Mouse (Mus musculus) liver, adult 2 months (tissue): ENCODE data around the gene Akap10. TPM values are rescaled to one million over a fixed set of nuclear protein-coding genes. Genes with fewer than 3 reads are reported as not detected.
A peak's percentile ranks its signal among the peaks of the same experiment; 100 is the strongest.

Experiments used
- DNase-seq: peaks from one replicate; pipeline ENCODE4 v3.0.0-alpha.2; 2011; ENCODE audit warnings: low read depth, low spot score; ENCODE audit errors: extremely low read depth
- H3K27ac ChIP-seq: fragments of 200-500 bp; replicated peaks from 2 replicates; pipeline ENCODE4 v1.5.1; 2012; ENCODE audit warnings: low read depth, mild to moderate bottlenecking, control low read depth, inconsistent platforms, low read length; ENCODE audit not compliant: insufficient read depth
- H3K27me3 ChIP-seq: fragments of 200-500 bp; 2 replicates; pipeline ENCODE4 v1.6.1; 2012; ENCODE audit warnings: mild to moderate bottlenecking, moderate library complexity, low read length, inconsistent platforms; ENCODE audit not compliant: control insufficient read depth, insufficient read depth
- H3K36me3 ChIP-seq: fragments of 200-500 bp; 2 replicates; pipeline ENCODE4 v1.6.1; 2012; ENCODE audit warnings: low read length, inconsistent platforms; ENCODE audit not compliant: control insufficient read depth, insufficient read depth
- H3K4me1 ChIP-seq: fragments of 200-500 bp; 2 replicates; pipeline ENCODE4 v1.6.1; 2011; ENCODE audit warnings: low read length; ENCODE audit not compliant: control insufficient read depth, insufficient read depth
- H3K4me3 ChIP-seq: fragments of 200-500 bp; 2 replicates; pipeline ENCODE4 v1.5.1; 2011; ENCODE audit warnings: low read depth, mild to moderate bottlenecking, control low read depth, low read length, moderate library complexity; ENCODE audit not compliant: insufficient read depth
- H3K79me2 ChIP-seq: fragments of 200-500 bp; 2 replicates; pipeline ENCODE4 v1.6.1; 2012; ENCODE audit warnings: inconsistent platforms, mild to moderate bottlenecking, low read length, moderate library complexity; ENCODE audit not compliant: control insufficient read depth, insufficient read depth
- H3K9ac ChIP-seq: fragments of 200-500 bp; 2 replicates; pipeline ENCODE4 v1.6.1; 2012; ENCODE audit warnings: low read depth, mild to moderate bottlenecking, control low read depth, inconsistent platforms, low read length
- CTCF ChIP-seq: fragments of 200-500 bp; IDR thresholded peaks from 2 replicates; pipeline ENCODE4 v1.5.1; 2011; ENCODE audit warnings: low read depth, low read length, control low read depth
- POLR2A ChIP-seq: fragments of 200-500 bp; IDR thresholded peaks from 2 replicates; pipeline ENCODE4 v1.6.1; 2011; ENCODE audit warnings: low read length, control low read depth; ENCODE audit not compliant: insufficient read depth; ENCODE audit errors: extremely low read depth
- WGBS: fragments of 180-500 bp; shearing (Covaris S2); methylation state at CpG from one replicate; pipeline ENCODE4 v1.1.7; 2018; 5-methylcytosine and 5-hydroxymethylcytosine counted together
- polyA plus RNA-seq: library from polyadenylated mRNA; depleted of rRNA; stranded (reverse); fragments of >200 nt; gene quantifications from 2 replicates; pipeline ENCODE4 v1.2.3, GENCODE M21; 2012
- total RNA-seq: library from RNA; depleted of rRNA; stranded (reverse); fragments of >200 nt; gene quantifications from 2 replicates; pipeline ENCODE4 v1.2.3, GENCODE M21; 2014

The Akap10 gene
- total and polyA plus RNA-seq, 2 experiments, result 4.6 to 8.7 TPM

GRCm38 (mm10) chr11:61929323-61930097 lies 542 bp downstream of the Akap10 start:
- Histone ChIP-seq H3K36me3 (peaks cover 2% of the 10 kb centered on the region; the same call in 1 of the 2 replicates), H3K9ac (peak overlapping the region; percentile 79), H3K4me1 (peaks cover 12% of the 10 kb centered on the region), H3K4me3 (peak overlapping the region; percentile 86), H3K27me3 (no peaks in the 10 kb centered on the region), H3K27ac (peak overlapping the region; percentile 24), H3K79me2 (peaks cover 21% of the 10 kb centered on the region; the same call in 1 of the 2 replicates)
- 1% methylated on average over 46 of the region's 47 CpGs for WGBS
- DNase-seq, result peak; percentile 13
- TF ChIP-seq POLR2A (no peak), CTCF (no peak)

- H3K36me3 ChIP-seq, result peaks cover 14% of the 10 kb centered on the region
- H3K27me3 ChIP-seq, result no peaks in the 10 kb centered on the region
- TF ChIP-seq CTCF, result no peak
- no peak for TF ChIP-seq POLR2A
- WGBS, result 70% methylated on average over 1 of the region's 1 CpGs
- no peak overlapping the region for H3K27ac ChIP-seq
- DNase-seq, result no peak
- peaks cover under 1% of the 10 kb centered on the region for H3K4me1 ChIP-seq
- no peak overlapping the region for H3K4me3 ChIP-seq
- peaks cover 19% of the 10 kb centered on the region; the same call in 1 of the 2 replicates for H3K79me2 ChIP-seq
- no peak overlapping the region for H3K9ac ChIP-seq
Measured at GRCm38 (mm10) chr11:61923309-61923708, 6.7 kb downstream of the Akap10 start.

GRCm38 (mm10) chr11:61919702-61920101 lies 10.3 kb downstream of the Akap10 start:
- Histone ChIP-seq H3K4me1 (peaks cover 1% of the 10 kb centered on the region; the same call in 1 of the 2 replicates), H3K79me2 (peaks cover 5% of the 10 kb centered on the region; the same call in 1 of the 2 replicates), H3K27me3 (no peaks in the 10 kb centered on the region), H3K4me3 (no peak overlapping the region), H3K36me3 (peaks cover 25% of the 10 kb centered on the region), H3K9ac (no peak overlapping the region), H3K27ac (no peak overlapping the region)
- no peak for DNase-seq
- TF ChIP-seq CTCF, result no peak
- no peak for TF ChIP-seq POLR2A
- 96% methylated on average over 3 of the region's 3 CpGs for WGBS

GRCm38 (mm10) chr11:61908315-61908714 lies 21.7 kb downstream of the Akap10 start:
- Histone ChIP-seq H3K79me2 (no peaks in the 10 kb centered on the region), H3K4me1 (no peaks in the 10 kb centered on the region), H3K4me3 (no peak overlapping the region), H3K36me3 (peaks cover 49% of the 10 kb centered on the region), H3K9ac (no peak overlapping the region), H3K27me3 (no peaks in the 10 kb centered on the region), H3K27ac (no peak overlapping the region)
- TF ChIP-seq CTCF (no peak), POLR2A (no peak)
- DNase-seq, result no peak

GRCm38 (mm10) chr11:61882183-61882582 lies 47.9 kb downstream of the Akap10 start:
- Histone ChIP-seq H3K4me1 (no peaks in the 10 kb centered on the region), H3K9ac (no peak overlapping the region), H3K79me2 (no peaks in the 10 kb centered on the region), H3K36me3 (peaks cover 34% of the 10 kb centered on the region), H3K4me3 (no peak overlapping the region), H3K27ac (no peak overlapping the region), H3K27me3 (no peaks in the 10 kb centered on the region)
- WGBS, result 83% methylated on average over 5 of the region's 5 CpGs
- TF ChIP-seq POLR2A, result no peak
- no peak for TF ChIP-seq CTCF
- DNase-seq, result peak; percentile 49

- Histone ChIP-seq H3K36me3 (peaks cover 39% of the 10 kb centered on the region), H3K9ac (no peak overlapping the region), H3K27ac (no peak overlapping the region), H3K4me3 (no peak overlapping the region), H3K4me1 (no peaks in the 10 kb centered on the region), H3K27me3 (no peaks in the 10 kb centered on the region), H3K79me2 (no peaks in the 10 kb centered on the region)
- no peak for DNase-seq
- no peak for TF ChIP-seq POLR2A
- no peak for TF ChIP-seq CTCF
Measured at GRCm38 (mm10) chr11:61879921-61880320, 50.1 kb downstream of the Akap10 start.
